Mouse (Mus musculus) spleen, adult 2 months (tissue): ENCODE results near the gene Itpkc. TPM values are rescaled to one million over a fixed set of nuclear protein-coding genes. Genes with fewer than 3 reads are reported as not detected.

Experiments
- DNase-seq, 2 experiments: peaks; one replicate each; pipeline versions ENCODE4 v3.0.0 to v3.0.0-alpha.2; 2012 to 2021; ENCODE audit warnings: low spot score in 2 of 2, low read depth in 1 of 2
- H3K27ac ChIP-seq: fragments of 200-500 bp; 2 replicates; pipeline ENCODE4 v1.5.1; 2012; ENCODE audit warnings: low read length, inconsistent platforms; ENCODE audit not compliant: insufficient read depth
- H3K27me3 ChIP-seq: fragments of 200-500 bp; 2 replicates; pipeline ENCODE4 v1.6.1; 2012; ENCODE audit warnings: mild to moderate bottlenecking, moderate library complexity, low read length, inconsistent platforms; ENCODE audit not compliant: control insufficient read depth, insufficient read depth
- H3K36me3 ChIP-seq: fragments of 200-500 bp; 2 replicates; pipeline ENCODE4 v1.6.1; 2012; ENCODE audit warnings: mild to moderate bottlenecking, low read length, inconsistent platforms; ENCODE audit not compliant: control insufficient read depth, insufficient read depth
- H3K4me1 ChIP-seq: fragments of 200-500 bp; 2 replicates; pipeline ENCODE4 v1.6.1; 2011; ENCODE audit warnings: inconsistent platforms; ENCODE audit not compliant: control insufficient read depth, insufficient read depth, insufficient read length
- H3K4me3 ChIP-seq: fragments of 200-500 bp; 2 replicates; pipeline ENCODE4 v1.5.1; 2011; ENCODE audit warnings: mild to moderate bottlenecking, inconsistent platforms; ENCODE audit not compliant: insufficient read depth, insufficient read length; ENCODE audit errors: extremely low read depth
- CTCF ChIP-seq: fragments of 200-500 bp; IDR thresholded peaks from 2 replicates; pipeline ENCODE4 v1.5.1; 2011; ENCODE audit warnings: mild to moderate bottlenecking, inconsistent platforms; ENCODE audit not compliant: insufficient read depth, insufficient read length, insufficient replicate concordance; ENCODE audit errors: extremely low read depth
- POLR2A ChIP-seq: fragments of 200-500 bp; IDR thresholded peaks from 2 replicates; pipeline ENCODE4 v1.6.1; 2011; ENCODE audit warnings: low read depth, low read length, inconsistent platforms
- WGBS: fragments of 180-500 bp; shearing (Covaris S2); methylation state at CpG from one replicate; pipeline ENCODE4 v1.1.7; 2018; 5-methylcytosine and 5-hydroxymethylcytosine counted together
- polyA plus RNA-seq: library from polyadenylated mRNA; depleted of rRNA; stranded (reverse); fragments of >200 nt; gene quantifications from 2 replicates; pipeline ENCODE4 v1.2.3, GENCODE M21; 2012

The Itpkc gene
- polyA plus RNA-seq, 1 experiment = 7.0 TPM

GRCm38 (mm10) chr7:27180837-27181695, 47.4 kb downstream of the Itpkc start, which contains the start of the genes Gm21983 and Mia:
Gm21983 (minus strand) TSS chr7:27181086.
Mia (minus strand) TSS chr7:27181157.
- H3K27me3 ChIP-seq = no peaks in the 10 kb centered on the region
- H3K4me1 ChIP-seq = no peaks in the 10 kb centered on the region; the same call in 1 of the 2 replicates
- H3K36me3 ChIP-seq = peaks cover 8% of the 10 kb centered on the region
- H3K27ac ChIP-seq = no peak within 1 kb of the TSS
- no peak within 1 kb of the TSS for H3K4me3 ChIP-seq
- WGBS = 84% methylated on average over 14 of the region's 14 CpGs
- TF ChIP-seq POLR2A = no peak
- no peak for TF ChIP-seq CTCF
- DNase-seq = no peak

- Histone ChIP-seq H3K36me3 (peaks cover 9% of the 10 kb centered on the region), H3K27ac (no peak overlapping the region), H3K4me3 (no peak overlapping the region), H3K4me1 (no peaks in the 10 kb centered on the region; the same call in 1 of the 2 replicates), H3K27me3 (no peaks in the 10 kb centered on the region)
- TF ChIP-seq POLR2A (no peak), CTCF (no peak)
- no peak for DNase-seq
- 87% methylated on average over 5 of the region's 5 CpGs for WGBS
Measured at GRCm38 (mm10) chr7:27180036-27180435, 48.4 kb downstream of the Itpkc start.

GRCm38 (mm10) chr7:27179217-27179918, 49.1 kb downstream of the Itpkc start:
- no peak for DNase-seq
- H3K4me3 ChIP-seq = peak overlapping the region; percentile 55
- H3K27ac ChIP-seq = peak overlapping the region; percentile 73
- peaks cover 12% of the 10 kb centered on the region for H3K36me3 ChIP-seq
- no peaks in the 10 kb centered on the region for H3K27me3 ChIP-seq
- WGBS = 49% methylated on average over 16 of the region's 16 CpGs
- no peaks in the 10 kb centered on the region; the same call in 1 of the 2 replicates for H3K4me1 ChIP-seq
- TF ChIP-seq CTCF (no peak), POLR2A (no peak)

GRCm38 (mm10) chr7:27178324-27179216, 49.9 kb downstream of the Itpkc start, which contains the start of gene Rab4b:
Rab4b (minus strand) TSS chr7:27178896.
- DNase-seq = peak; percentile 100
- Histone ChIP-seq H3K4me3 (peak within 1 kb of the TSS; percentile 90), H3K27me3 (no peaks in the 10 kb centered on the region), H3K4me1 (no peaks in the 10 kb centered on the region; the same call in 1 of the 2 replicates), H3K27ac (peak within 1 kb of the TSS; percentile 98), H3K36me3 (peaks cover 16% of the 10 kb centered on the region)
- under 1% methylated on average over 53 of the region's 53 CpGs for WGBS
- peak; percentile 29 for TF ChIP-seq POLR2A
- TF ChIP-seq CTCF = peak; percentile 54; the same call in 1 of the 2 replicates

GRCm38 (mm10) chr7:27177942-27178323, 50.5 kb downstream of the Itpkc start:
- Histone ChIP-seq H3K4me3 (peak overlapping the region; percentile 90; the same call in 1 of the 2 replicates), H3K36me3 (peaks cover 20% of the 10 kb centered on the region), H3K27me3 (no peaks in the 10 kb centered on the region), H3K27ac (peak overlapping the region; percentile 98), H3K4me1 (no peaks in the 10 kb centered on the region; the same call in 1 of the 2 replicates)
- TF ChIP-seq POLR2A (no peak), CTCF (no peak)
- no peak for DNase-seq
- WGBS = 12% methylated on average over 4 of the region's 4 CpGs

- Histone ChIP-seq H3K27me3 (no peaks in the 10 kb centered on the region), H3K27ac (no peak overlapping the region), H3K4me3 (no peak overlapping the region), H3K36me3 (peaks cover 34% of the 10 kb centered on the region), H3K4me1 (no peaks in the 10 kb centered on the region; the same call in 1 of the 2 replicates)
- no peak for DNase-seq
- WGBS = 92% methylated on average over 7 of the region's 7 CpGs
- TF ChIP-seq POLR2A (no peak), CTCF (no peak)
Measured at GRCm38 (mm10) chr7:27174896-27175295, 53.6 kb downstream of the Itpkc start.
